Mouse (Mus musculus) lung, adult 18-20 months (tissue): Measurements from ENCODE around the gene Gm11567.
"Not testable (repeated sequence)": the region's sequence is repeated elsewhere in the genome, so short reads cannot be mapped to it uniquely, and the experiment has no call there.

ENCODE experiments used
- DNase-seq, 2 experiments: peaks; one replicate each; pipeline ENCODE4 v3.0.0; 2022; ENCODE audit warnings: mixed read lengths in 2 of 2

Gene Gm11567

GRCm38 (mm10) chr11:99878887-99879286, at the start of gene Gm11567:
Gm11567 (plus strand) TSS chr11:99879187.
- not testable (repeated sequence) for DNase-seq

GRCm38 (mm10) chr11:99837966-99838365, 41.0 kb upstream of the Gm11567 start, which contains the start of gene 2300003K06Rik:
2300003K06Rik (minus strand) TSS chr11:99838066.
- no peak for DNase-seq

GRCm38 (mm10) chr11:99842185-99842584, 36.8 kb upstream of the Gm11567 start:
- DNase-seq: no peak

GRCm38 (mm10) chr11:99846746-99847145, 32.2 kb upstream of the Gm11567 start:
- DNase-seq: no peak

GRCm38 (mm10) chr11:99851508-99851907, 27.5 kb upstream of the Gm11567 start, which contains the start of gene Krtap4-16:
Krtap4-16 (minus strand) TSS chr11:99851608.
- no peak for DNase-seq

- DNase-seq: no peak
Measured at GRCm38 (mm10) chr11:99854121-99854520, 24.9 kb upstream of the Gm11567 start.

GRCm38 (mm10) chr11:99857617-99858016, 21.4 kb upstream of the Gm11567 start, which contains the start of gene Gm11568:
Gm11568 (plus strand) TSS chr11:99857917.
- no peak for DNase-seq

GRCm38 (mm10) chr11:99858761-99859160, 20.2 kb upstream of the Gm11567 start:
- DNase-seq: no peak

GRCm38 (mm10) chr11:99864176-99864575, 14.8 kb upstream of the Gm11567 start, which contains the start of gene Gm11559:
Gm11559 (plus strand) TSS chr11:99864476.
- DNase-seq: not testable (repeated sequence)

- DNase-seq: not testable (repeated sequence)
Measured at GRCm38 (mm10) chr11:99873089-99873488, 5.9 kb upstream of the Gm11567 start, which contains the start of gene Krtap9-1. Krtap9-1 (plus strand) TSS chr11:99873389.

- DNase-seq: no peak
Measured at GRCm38 (mm10) chr11:99907620-99908019, 28.6 kb downstream of the Gm11567 start, which contains the start of gene Krtap31-1. Krtap31-1 (plus strand) TSS chr11:99907920.

- DNase-seq: no peak
Measured at GRCm38 (mm10) chr11:99914451-99914850, 35.5 kb downstream of the Gm11567 start, which contains the start of gene Gm11565. Gm11565 (plus strand) TSS chr11:99914751.
